In genomic region chr13:83737826-83738527, GRCm38 (mm10) we compare ENCODE assay signal across 8 mouse cellular contexts.
DNase-seq lines count a peak whose midpoint lies in the region; ATAC-seq and TF ChIP-seq lines count a peak whose summit lies in the region.

No protein-coding gene starts in this region.

- H3K27ac ChIP-seq in kidney, adult 2 months (ENCODE audit: insufficient read depth, low read depth, low read length), result peak overlapping the region; percentile 61
- no peak overlapping the region for H3K27ac ChIP-seq in embryonic fibroblast, embryonic 13.5 days (ENCODE audit: insufficient read depth, low read length)
- H3K27ac ChIP-seq in liver, embryonic 12.5 days, result no peak overlapping the region

- ATAC-seq in activated CD4-positive, CD25-positive, alpha-beta regulatory T cell, adult 4 months, result peak; percentile 41
- no peak for ATAC-seq in liver, embryonic 12.5 days
- ATAC-seq in frontal cortex, adult (ENCODE audit: low TSS enrichment), result no peak

- H3K9ac ChIP-seq in liver, embryonic 12.5 days, result no peak overlapping the region

- no peaks in the 10 kb centered on the region for H3K36me3 ChIP-seq in kidney, adult 2 months (ENCODE audit: control insufficient read depth, insufficient read depth, low read length)
- H3K36me3 ChIP-seq in liver, embryonic 12.5 days, result no peaks in the 10 kb centered on the region

- H3K4me1 ChIP-seq in kidney, adult 2 months (ENCODE audit: control insufficient read depth, insufficient read depth, low read length), result no peaks in the 10 kb centered on the region; the same call in 1 of the 2 replicates
- H3K4me1 ChIP-seq in embryonic fibroblast, embryonic 13.5 days (ENCODE audit: control insufficient read depth, insufficient read depth, low read length), result 0 out of 2 replicates have a peak, but pooled peaks cover 2% of the 10 kb centered on the region
- H3K4me1 ChIP-seq in liver, embryonic 12.5 days, result no peaks in the 10 kb centered on the region

- no peak for DNase-seq in kidney, adult 2 months
- DNase-seq in kidney, postnatal 14 days, result no peak
- no peak for DNase-seq in spleen, postnatal 36 days (ENCODE audit: low spot score in 2 of 2)
- DNase-seq in urinary bladder, postnatal 36 days (ENCODE audit: low spot score in 2 of 2), result no peak

- H3K4me2 ChIP-seq in liver, embryonic 12.5 days, result peak overlapping the region; percentile 37; the same call in 1 of the 2 replicates

- H3K27me3 ChIP-seq in kidney, adult 2 months (replicated peaks; ENCODE audit: control insufficient read depth, insufficient read depth, low read length), result peaks cover 7% of the 10 kb centered on the region
- peaks cover 64% of the 10 kb centered on the region for H3K27me3 ChIP-seq in liver, embryonic 12.5 days (replicated peaks)

- no peak for TF ChIP-seq POLR2A in kidney, adult 2 months (IDR thresholded peaks at IDR 0.05; ENCODE audit: low read depth, low read length)
- TF ChIP-seq POLR2A in embryonic fibroblast, embryonic 13.5 days (IDR thresholded peaks at IDR 0.05; ENCODE audit: low read depth, low read length), result no peak

- WGBS in kidney, adult 2 months, result 4% methylated on average over 27 of the region's 27 CpGs
- 2% methylated on average over 27 of the region's 27 CpGs for WGBS in liver, embryonic 12.5 days (ENCODE audit: insufficient replicate concordance)

- no peaks in the 10 kb centered on the region for H3K9me3 ChIP-seq in liver, embryonic 12.5 days (replicated peaks)

- TF ChIP-seq CTCF in kidney, adult 2 months (conservative IDR thresholded peaks at IDR 0.05; ENCODE audit: insufficient read depth, insufficient read length, low read depth, low read length), result no peak
- no peak for TF ChIP-seq CTCF in embryonic fibroblast, embryonic 13.5 days (IDR thresholded peaks at IDR 0.05; ENCODE audit: borderline replicate concordance, insufficient read depth, low read length)

- H3K4me3 ChIP-seq in kidney, adult 2 months (ENCODE audit: insufficient read depth, low read depth, low read length), result peak overlapping the region; percentile 34; the same call in 1 of the 2 replicates
- peak overlapping the region; percentile 34; the same call in 1 of the 2 replicates for H3K4me3 ChIP-seq in embryonic fibroblast, embryonic 13.5 days (ENCODE audit: insufficient read depth, low read length)
- H3K4me3 ChIP-seq in liver, embryonic 12.5 days, result peak overlapping the region; percentile 28; the same call in 1 of the 2 replicates
